Mouse (Mus musculus) erythroid progenitor cell, adult 5-6 weeks (primary cell): ENCODE data around the gene Olfr288. TPM values are rescaled to one million over a fixed set of nuclear protein-coding genes. Genes with fewer than 3 reads are reported as not detected.

Experiments used
- ATAC-seq: replicated peaks from 2 replicates; pipeline ENCODE4 v1.8.0; 2016; ENCODE audit warnings: moderate number of reproducible peaks, mild to moderate bottlenecking, moderate TSS enrichment, inconsistent platforms; ENCODE audit not compliant: poor library complexity, low FRiP score, severe bottlenecking
- total RNA-seq, 2 experiments: library from RNA; stranded (forward) in 1 of 2; stranded (reverse) in 1 of 2; fragments of 150-400 nt in 1 of 2; fragments of 186-747, 209-891 nt in 1 of 2; gene quantifications; 2 replicates each; pipeline versions ENCODE4 v1.2.3 to v1.2.4; 2015 to 2017; ENCODE audit warnings: low replicate concordance in 2 of 2

Olfr288 gene
- total RNA-seq, 2 experiments from 2014 or later = not detected

DNA sequence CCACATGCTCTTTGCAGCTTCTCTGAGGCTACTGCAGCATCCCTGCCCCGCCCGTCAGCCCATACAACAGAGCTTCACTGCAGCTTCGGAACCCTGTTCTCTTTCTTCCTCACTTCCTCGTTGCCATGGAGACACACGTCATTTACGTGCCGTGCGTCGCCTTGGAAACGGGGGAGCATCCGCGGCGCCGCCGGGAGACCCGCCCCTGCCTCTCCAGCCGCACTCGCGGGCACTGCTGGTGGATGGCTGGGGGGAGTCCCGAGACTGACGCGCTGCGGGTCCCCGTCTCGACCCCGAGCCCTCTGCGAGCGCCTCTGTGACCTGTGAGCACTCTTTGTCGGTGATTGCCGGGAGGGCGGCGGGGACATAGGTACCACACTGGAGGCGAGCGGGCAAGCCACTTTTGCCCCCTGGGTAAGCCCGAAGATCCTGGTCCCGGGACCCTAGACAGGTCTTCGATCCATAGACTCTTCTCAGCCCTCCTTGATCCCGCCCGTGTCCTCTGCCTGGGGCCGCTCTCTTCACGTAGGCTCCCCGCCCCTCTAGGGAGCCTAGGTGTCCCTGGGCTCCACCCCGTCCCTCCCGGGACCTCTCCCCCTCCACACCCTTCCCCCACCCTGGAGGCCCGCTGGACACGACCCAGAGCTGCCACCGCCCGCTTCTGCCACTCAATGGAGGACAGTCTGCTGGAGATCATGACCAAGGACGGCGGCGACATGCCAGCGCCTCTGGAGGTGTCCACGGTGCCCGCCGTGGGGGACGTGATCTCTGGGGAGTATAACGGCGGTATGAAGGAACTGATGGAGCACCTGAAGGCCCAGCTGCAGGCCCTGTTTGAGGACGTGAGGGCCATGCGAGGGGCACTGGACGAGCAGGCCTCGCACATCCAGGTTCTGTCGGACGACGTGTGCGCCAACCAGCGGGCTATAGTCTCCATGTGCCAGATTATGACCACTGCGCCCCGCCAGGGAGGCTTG is 27.4 kb downstream of the Olfr288 start:
- ATAC-seq = no peak

- ATAC-seq = no peak
Observed at GRCm38 (mm10) chr15:98166963-98167644, 28.2 kb downstream of the Olfr288 start, which contains the start of gene Ccdc184. Ccdc184 (plus strand) TSS chr15:98167158.

GRCm38 (mm10) chr15:98165525-98165924 is 29.8 kb downstream of the Olfr288 start, which contains the start of gene Asb8:
Asb8 (minus strand) TSS chr15:98165625.
- no peak for ATAC-seq

- no peak for ATAC-seq
Observed at GRCm38 (mm10) chr15:98162561-98162960, 32.8 kb downstream of the Olfr288 start.

DNA sequence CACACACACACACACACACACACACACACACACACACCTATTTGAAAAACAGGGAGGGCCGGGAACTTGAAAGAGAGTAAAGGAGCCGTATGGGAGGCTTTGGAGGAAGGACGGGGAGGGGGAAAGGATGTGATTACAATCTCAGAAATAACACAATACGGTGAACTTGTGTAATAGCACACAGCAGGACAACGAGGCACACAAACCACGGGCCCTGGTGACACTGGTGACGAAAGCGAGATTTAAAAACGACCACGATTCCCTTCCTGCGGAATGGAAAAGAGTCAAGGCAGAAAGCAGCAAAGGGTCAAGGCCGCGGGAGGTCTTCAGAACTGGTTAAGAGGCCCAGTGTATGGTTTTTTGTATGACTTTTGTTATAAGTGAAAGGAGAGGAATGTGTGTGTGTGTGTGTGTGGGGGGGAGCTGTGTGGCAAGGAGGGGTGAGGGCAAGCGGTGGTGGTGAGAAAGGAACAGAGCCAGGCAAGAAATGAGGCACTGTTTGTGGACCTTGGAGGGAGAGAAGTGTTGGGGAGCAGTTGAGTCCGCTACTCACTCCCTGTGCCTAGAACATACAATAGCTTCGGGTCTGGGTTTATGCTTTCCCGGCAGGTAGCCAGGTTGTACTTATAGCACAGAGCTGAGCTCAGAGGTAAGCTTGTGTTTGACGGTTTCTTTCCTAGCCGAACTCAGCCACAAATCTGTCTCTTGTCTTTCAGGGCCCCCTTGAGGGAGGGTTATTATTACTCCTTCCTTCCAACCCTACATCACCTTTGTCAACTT is 34.1 kb downstream of the Olfr288 start:
- no peak for ATAC-seq

- ATAC-seq = no peak
Observed at GRCm38 (mm10) chr15:98157253-98157652, 38.1 kb downstream of the Olfr288 start.

DNA sequence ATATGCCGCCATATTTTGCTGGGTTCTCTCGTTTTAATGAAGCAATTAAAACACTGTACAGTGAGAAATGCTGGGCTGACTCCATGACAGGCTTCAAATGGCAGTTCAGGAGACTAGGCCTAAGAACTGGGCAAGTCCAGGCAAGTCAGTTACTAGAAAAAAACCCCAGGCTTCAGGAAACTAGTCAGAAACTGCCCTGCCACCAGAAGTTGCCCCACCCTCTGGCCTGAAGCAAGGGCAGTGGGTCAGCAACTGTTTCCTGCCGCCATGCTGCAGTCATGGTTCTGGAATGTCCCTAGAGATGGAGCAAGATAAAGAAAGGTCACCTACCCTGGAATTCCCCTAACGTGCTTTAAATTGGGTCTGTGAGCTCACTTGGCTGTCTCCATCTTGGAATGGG is 39.4 kb downstream of the Olfr288 start:
- ATAC-seq = no peak

DNA sequence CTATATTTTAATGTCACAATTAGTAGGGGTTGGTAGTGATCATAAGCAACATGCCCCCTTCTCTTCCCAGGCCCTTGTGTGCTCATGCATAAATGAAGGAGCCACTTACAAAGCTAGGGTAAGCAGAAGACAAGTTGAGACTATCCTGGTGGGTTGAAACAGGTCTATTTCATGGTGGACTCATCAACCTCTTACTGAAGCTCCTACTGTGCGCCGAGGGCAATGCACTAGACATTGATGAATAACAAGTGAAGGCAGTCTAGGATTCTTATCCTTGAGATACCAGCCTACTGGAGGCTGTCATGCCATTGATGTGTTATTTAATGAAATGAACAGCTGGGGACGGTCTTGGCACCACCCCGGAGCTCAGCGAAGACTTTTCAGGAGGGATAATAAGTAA is 40.1 kb downstream of the Olfr288 start:
- no peak for ATAC-seq

DNA sequence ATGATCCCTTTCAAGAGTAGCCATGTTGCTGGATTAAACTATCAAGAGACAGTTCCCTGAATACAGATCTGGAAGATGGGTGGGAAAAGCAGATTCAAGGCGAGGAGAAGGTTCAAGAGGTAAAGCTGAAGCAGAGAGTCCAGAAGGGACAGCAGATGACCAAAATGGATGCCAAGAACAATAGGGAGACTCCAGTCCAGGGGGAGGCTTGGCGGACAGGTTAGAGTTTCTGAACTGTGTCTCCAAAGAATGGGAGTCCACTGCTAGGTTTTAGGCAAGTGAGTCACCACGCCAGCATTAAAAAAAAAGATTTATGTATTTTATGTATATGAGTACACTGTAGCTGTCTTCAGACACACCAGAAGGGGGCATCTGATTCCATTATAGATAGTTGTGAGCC is 40.7 kb downstream of the Olfr288 start:
- no peak for ATAC-seq

GRCm38 (mm10) chr15:98154146-98154545 is 41.2 kb downstream of the Olfr288 start:
- no peak for ATAC-seq

GRCm38 (mm10) chr15:98153625-98154024 is 41.7 kb downstream of the Olfr288 start:
- ATAC-seq = 0 out of 2 replicates have a peak, but pooled peaks have one; percentile 63

- ATAC-seq = no peak
Observed at GRCm38 (mm10) chr15:98152916-98153315, 42.4 kb downstream of the Olfr288 start.

DNA sequence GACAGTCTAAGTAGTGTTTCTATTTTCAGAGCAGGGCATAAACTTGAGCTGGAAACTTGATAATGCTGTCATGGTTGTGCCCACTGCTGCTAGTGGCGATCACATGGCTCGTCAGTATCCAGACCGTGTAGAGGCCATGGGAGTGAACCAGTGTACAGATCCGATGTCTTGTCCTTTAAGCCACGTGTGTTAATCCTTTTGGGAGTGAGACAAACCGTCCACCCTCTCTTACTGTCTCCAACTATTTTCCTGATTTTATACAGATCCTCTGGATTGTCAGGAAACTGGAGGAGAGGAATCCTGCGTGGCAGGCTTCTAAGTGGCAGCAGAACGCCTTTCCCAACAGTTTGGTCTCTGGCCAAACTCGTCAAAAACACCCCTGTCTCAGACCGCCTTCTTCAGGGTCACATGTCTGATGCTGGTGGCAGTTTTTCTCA is 46.2 kb downstream of the Olfr288 start:
- ATAC-seq = no peak

DNA sequence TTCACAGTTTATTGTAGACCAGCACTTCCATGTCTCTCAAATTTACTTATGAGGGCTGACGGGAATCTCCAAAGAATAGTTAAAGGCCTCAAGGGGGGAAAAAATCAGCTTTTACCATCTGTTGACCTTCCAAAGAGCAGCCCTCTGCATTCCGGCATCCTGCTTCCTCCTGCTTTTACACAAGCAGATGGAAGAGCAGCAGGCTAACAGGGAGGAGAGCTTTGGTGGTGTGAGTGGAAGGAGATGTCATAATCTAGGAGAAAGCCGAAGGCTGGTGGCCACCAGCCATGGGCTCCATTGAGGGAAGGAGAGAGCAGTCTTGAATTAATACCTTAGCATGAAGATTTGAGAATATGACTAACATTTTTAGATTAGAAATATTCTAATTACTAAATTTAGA is 47.0 kb downstream of the Olfr288 start:
- ATAC-seq = no peak

GRCm38 (mm10) chr15:98145559-98146181 is 49.7 kb downstream of the Olfr288 start:
- peak; percentile 99 for ATAC-seq

GRCm38 (mm10) chr15:98144861-98145507 is 50.4 kb downstream of the Olfr288 start:
- ATAC-seq = peak; percentile 42

DNA sequence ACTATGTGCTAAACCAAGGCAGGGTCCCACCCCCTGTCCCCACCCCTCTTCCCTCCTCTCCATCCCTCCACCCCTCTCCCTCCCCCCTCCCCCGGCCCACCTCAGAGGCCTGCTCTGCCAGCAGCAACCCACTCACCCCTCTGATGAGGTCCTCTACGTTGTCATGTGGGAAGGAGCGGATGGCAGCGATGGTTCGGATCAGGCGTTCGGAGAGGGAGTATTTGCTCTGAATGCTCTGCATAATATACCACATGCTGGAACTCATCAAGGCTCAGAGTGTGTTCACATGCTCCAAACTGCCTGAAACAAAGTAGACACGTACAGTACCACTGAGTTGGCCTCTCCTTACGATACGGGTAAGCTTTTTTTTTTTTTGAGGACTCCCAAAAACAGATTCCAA is 52.8 kb downstream of the Olfr288 start:
- no peak for ATAC-seq

DNA sequence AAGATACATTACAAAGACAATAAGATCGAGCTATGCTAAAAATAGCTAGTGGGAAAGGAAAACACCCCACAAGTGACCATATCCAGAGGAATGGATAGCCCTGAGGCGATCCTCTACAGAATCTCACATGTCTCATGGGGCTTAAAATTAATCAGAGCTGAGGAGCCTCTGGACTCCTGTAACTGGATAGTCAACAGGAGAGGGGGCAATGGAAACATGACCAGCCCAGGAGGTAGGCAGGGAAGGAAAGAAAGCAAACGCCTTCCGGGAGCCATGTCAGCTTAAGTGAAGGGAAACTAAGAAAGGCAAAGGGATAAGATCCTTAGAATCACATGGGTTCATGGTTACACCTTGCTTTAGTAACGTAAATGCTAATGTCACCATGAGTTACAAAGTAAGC is 54.5 kb downstream of the Olfr288 start:
- no peak for ATAC-seq

DNA sequence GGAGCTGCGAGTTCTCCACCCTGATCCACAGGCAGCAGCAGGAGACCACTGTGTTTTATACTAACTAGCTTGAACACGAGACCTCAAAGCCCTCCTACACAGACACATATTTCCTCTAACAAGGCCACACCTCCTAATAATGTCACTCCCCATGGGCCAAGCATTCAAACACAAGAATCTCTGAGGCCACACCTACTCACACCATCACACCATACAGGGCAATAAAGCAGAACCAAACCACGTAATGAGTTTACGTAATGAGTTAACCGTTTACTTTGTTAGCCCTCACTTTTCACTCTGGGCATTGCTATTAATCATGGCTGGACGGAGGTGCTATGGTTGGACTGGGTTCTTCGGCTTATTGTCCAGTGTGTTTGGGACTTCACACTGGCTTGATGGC is 55.6 kb downstream of the Olfr288 start:
- ATAC-seq = no peak
